Mouse (Mus musculus) lung, adult 2 months (tissue): ENCODE measurements around the gene Plxdc2.

Experiments
- CTCF ChIP-seq: fragments of 200-500 bp; IDR thresholded peaks from 2 replicates; pipeline ENCODE4 v1.5.1; 2011; ENCODE audit warnings: mild to moderate bottlenecking, low read length, control low read depth; ENCODE audit not compliant: insufficient read depth
- POLR2A ChIP-seq: fragments of 200-500 bp; IDR thresholded peaks from 2 replicates; pipeline ENCODE4 v1.6.1; 2011; ENCODE audit warnings: low read depth, mild to moderate bottlenecking, control low read depth, low read length, borderline replicate concordance; ENCODE audit errors: extremely low read depth

GRCm38 (mm10) chr2:16365830-16366401 is 9.8 kb downstream of the Plxdc2 start:
- TF ChIP-seq CTCF (no peak), POLR2A (no peak)
